Mouse (Mus musculus): ENCODE measurements around the gene Lyzl4.
"Not testable (repeated sequence)": the region's sequence is repeated elsewhere in the genome, so short reads cannot be mapped to it uniquely, and the experiment has no call there.

Gene Lyzl4

DNA sequence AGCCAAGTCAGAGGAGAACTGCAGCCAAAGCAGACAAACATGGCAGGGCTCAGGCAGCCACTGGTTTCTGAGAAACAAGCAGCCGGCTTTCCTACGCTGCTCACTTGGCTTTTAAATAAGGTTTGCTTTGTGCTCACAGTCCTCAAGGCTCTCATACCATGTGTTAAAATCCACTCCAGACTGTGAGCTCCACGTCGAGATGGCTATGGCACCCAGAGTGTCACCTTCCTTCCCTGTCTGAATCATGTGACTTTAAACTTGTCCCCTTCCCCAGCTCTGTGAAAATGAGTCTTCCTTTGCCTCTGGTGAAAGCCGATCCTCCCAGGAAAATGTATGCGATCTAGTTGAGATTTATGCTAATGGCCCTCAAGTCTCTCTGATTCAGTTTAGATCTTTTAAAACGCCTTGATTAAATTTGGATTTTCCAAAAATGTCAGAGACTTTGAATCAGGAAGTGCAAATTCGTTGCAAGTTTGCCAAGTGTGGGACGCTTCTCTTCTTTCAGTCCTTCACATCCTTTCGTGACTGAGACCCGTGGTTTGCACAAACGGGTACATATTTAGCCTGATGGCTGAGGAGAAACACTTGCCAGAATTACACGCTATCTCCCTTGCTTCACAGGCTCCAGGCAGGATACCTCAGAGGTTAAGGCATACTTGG, 41.6 kb downstream of the Lyzl4 start:
- no peak for DNase-seq (ENCODE audit: low read depth, low spot score)
- no peaks in the 10 kb centered on the region for H3K27me3 ChIP-seq (ENCODE audit: control insufficient read depth, insufficient read depth, low read length, poor library complexity, severe bottlenecking)
- no peaks in the 10 kb centered on the region for H3K36me3 ChIP-seq (ENCODE audit: control insufficient read depth, insufficient read depth, low read length, poor library complexity, severe bottlenecking)

DNA sequence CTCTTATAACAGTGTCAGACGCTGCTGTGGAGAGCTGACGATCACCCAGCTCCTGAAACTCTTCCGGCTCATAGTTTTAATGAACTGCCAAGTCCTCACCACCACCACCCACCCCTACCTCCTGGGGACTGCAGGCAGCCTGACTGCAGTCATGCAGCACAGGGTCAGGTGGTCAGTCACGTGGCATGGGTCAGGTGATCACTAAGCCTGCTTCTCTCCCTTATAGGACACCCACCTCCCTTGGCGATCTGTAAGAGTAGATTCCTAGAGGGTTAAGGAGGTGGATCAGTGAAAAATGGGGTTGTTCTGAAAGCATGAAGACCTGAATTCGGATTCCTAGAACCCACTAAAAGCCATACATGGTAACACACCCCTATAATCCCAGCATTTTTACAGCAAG, 42.3 kb downstream of the Lyzl4 start:
- DNase-seq (ENCODE audit: low read depth, low spot score) = no peak
- Histone ChIP-seq H3K36me3 (ENCODE audit: control insufficient read depth, insufficient read depth, low read length, poor library complexity, severe bottlenecking) (no peaks in the 10 kb centered on the region), H3K27me3 (ENCODE audit: control insufficient read depth, insufficient read depth, low read length, poor library complexity, severe bottlenecking) (no peaks in the 10 kb centered on the region)

DNA sequence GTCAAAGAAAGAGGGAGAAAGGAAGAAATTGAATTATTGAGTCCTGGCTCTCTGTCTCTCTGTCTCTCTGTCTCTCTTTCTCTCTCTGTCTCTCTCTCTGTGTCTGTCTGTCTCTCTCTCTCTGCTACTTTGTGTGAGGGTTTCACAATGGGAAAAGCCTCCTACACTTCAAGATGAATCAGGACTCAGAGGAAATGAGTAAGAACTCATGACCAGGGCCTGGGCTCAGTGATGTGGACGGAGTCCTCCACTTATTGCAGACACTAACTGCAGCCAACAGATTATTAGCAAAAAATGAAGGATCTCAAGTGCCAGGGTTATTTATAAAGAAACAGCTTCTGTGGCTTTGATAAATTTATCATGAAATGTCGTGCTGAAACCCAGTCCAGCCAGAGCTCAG, 43.8 kb downstream of the Lyzl4 start:
- Histone ChIP-seq H3K27me3 (ENCODE audit: control insufficient read depth, insufficient read depth, low read length, poor library complexity, severe bottlenecking) (no peaks in the 10 kb centered on the region), H3K36me3 (ENCODE audit: control insufficient read depth, insufficient read depth, low read length, poor library complexity, severe bottlenecking) (no peaks in the 10 kb centered on the region)
- no peak for DNase-seq (ENCODE audit: low read depth, low spot score)

DNA sequence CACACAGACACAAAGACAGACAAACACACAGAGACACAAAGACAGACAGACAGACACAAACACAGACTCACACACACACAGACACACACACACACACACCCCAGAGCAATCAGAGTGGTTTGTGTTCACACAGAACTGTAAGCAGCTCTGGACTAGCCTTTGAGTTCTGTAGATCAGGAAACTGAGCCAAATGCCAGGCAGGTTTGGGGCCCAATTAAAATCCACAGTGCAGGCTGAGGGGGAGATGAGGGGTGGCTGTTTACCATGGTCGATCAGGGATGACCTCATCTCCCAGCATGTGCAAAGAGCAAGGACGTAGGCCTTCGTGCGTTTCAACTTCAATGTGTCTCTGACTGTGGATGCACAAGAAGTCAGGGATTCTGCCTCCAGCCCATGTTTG, 47.1 kb downstream of the Lyzl4 start:
- DNase-seq (ENCODE audit: low read depth, low spot score) = no peak
- Histone ChIP-seq H3K27me3 (ENCODE audit: control insufficient read depth, insufficient read depth, low read length, poor library complexity, severe bottlenecking) (no peaks in the 10 kb centered on the region), H3K36me3 (ENCODE audit: control insufficient read depth, insufficient read depth, low read length, poor library complexity, severe bottlenecking) (no peaks in the 10 kb centered on the region)

DNA sequence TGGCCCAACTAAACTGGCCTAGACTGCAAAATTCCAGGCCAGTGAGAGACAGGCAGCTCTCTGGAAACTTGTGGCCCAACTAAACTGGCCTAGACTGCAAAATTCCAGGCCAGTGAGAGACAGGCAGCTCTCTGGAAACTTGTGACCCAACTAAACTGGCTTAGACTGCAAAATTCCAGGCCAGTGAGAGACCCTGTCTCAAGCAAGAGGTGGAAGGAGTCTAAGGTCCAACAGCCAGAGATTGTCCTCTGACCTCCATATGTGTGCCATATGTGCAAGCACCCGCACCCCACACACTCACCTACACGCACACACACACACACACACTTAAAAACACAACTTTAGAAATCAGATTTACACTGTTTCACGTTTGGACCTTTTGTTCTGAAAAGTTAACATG, 48.1 kb downstream of the Lyzl4 start:
- DNase-seq (ENCODE audit: low read depth, low spot score); H3K27me3 ChIP-seq (ENCODE audit: control insufficient read depth, insufficient read depth, low read length, poor library complexity, severe bottlenecking); H3K36me3 ChIP-seq (ENCODE audit: control insufficient read depth, insufficient read depth, low read length, poor library complexity, severe bottlenecking): not testable (repeated sequence)

DNA sequence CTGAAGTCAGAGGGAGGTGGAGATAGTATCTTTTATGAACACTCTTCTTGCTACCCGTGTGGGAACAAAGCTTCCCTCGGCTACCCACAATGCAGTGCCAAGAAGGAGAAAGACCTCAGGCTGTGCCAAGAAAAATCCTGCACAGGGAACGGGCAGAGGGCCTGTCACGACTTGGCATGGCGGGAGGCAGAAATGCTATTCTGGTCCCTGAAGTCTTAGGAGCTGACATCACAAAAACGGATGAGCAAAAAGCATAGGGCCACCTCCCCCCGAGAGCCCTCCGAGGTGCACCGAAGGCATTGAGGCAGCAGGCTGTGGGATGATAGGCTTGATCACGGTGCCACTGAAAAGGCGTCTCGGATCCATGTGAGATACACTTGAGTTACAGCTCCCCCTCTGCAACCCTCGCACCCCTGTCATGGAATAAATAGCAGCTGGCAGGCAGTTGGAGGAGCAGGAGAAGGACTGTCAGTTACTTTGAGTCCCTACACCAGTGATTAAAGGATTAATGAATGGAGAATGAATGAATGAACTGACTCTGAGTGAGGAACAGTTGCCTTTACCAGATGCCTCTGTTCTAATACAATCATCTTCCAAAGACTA, 48.8 kb downstream of the Lyzl4 start:
- H3K36me3 ChIP-seq (ENCODE audit: control insufficient read depth, insufficient read depth, low read length, poor library complexity, severe bottlenecking) = no peaks in the 10 kb centered on the region
- no peaks in the 10 kb centered on the region for H3K27me3 ChIP-seq (ENCODE audit: control insufficient read depth, insufficient read depth, low read length, poor library complexity, severe bottlenecking)
- DNase-seq (ENCODE audit: low read depth, low spot score) = no peak

DNA sequence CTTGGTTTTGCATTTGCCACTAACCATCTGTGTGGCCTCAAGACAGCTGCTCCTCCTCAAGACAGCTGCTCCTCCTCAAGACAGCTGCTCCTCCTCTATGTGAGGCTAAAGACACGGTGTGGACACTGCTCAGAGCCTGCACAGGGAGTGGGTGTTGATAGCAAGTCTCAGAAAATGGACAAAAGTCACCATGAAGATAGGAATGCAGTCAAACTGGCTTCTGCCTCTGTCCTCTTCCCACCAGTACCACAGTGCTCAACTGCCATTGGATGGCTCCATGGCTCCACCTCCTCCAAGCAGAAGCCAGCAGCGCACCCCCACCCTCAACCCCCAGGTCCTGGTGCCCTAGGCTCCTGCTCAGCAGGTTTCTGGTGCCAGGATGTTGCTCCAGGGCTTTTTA, 52.4 kb downstream of the Lyzl4 start:
- Histone ChIP-seq H3K27me3 (ENCODE audit: control insufficient read depth, insufficient read depth, low read length, poor library complexity, severe bottlenecking) (no peaks in the 10 kb centered on the region), H3K36me3 (ENCODE audit: control insufficient read depth, insufficient read depth, low read length, poor library complexity, severe bottlenecking) (no peaks in the 10 kb centered on the region)
- DNase-seq (ENCODE audit: low read depth, low spot score) = no peak

DNA sequence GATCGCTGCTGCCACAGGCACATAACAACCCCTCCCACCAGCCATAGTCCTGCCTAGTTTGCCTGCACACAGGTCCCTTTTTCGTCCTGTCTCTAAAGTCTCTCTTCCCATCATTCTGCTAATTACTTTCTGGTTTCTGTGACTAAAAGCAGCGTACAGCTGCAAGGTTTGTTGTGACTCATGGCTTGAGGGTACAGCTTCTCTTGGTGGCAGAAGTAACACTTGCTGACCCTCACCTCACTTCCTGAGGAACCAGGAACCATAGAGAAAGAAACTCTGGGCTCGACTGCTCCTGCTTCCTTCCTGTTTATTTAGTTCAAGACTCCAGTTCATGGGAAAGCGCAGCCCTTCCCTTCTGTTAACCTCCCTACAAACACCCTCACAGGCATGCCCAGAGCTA, 67.5 kb downstream of the Lyzl4 start:
- H3K36me3 ChIP-seq (ENCODE audit: control insufficient read depth, insufficient read depth, low read length, poor library complexity, severe bottlenecking) = no peaks in the 10 kb centered on the region
- no peak for DNase-seq (ENCODE audit: low read depth, low spot score)
- H3K27me3 ChIP-seq (ENCODE audit: control insufficient read depth, insufficient read depth, low read length, poor library complexity, severe bottlenecking) = no peaks in the 10 kb centered on the region

DNA sequence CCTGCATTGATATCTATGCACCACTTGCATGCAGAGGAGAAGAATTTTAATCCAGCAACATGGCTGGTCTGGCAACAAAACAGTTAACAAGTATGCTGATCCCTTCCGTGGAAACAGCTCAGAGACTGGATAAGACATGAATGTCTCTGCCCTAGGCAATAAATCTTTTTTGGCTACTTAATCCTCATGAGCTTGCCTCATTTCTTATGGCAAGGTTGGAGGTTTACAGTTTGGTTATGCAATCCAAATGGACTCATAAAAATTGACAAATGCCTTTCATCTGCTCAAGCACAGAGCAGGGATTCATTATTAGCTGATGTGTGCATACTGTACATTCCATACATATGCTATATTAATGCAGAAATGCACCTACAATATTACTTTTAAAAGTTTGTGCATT, 73.4 kb downstream of the Lyzl4 start:
- Histone ChIP-seq H3K36me3 (ENCODE audit: control insufficient read depth, insufficient read depth, low read length, poor library complexity, severe bottlenecking) (no peaks in the 10 kb centered on the region), H3K27me3 (ENCODE audit: control insufficient read depth, insufficient read depth, low read length, poor library complexity, severe bottlenecking) (no peaks in the 10 kb centered on the region)
- DNase-seq (ENCODE audit: low read depth, low spot score) = no peak

DNA sequence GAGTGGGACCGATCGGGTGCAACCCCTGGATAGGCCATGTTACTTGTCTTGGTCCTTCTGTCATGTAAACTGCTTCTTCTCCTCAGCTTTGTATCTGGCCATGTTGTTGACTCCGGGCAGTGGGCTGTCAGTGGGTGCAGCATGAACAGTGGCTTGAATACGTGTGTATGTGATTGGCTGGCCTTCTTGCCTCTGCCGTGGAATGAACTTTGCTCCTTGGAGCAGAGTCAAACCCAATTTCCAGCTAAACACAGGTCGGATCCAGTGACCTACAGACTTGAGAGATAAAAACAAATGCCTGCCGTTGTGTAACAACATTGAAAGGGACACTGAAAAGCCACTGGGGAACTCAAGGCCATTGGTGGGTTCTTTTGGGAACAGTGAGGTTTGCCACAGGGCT, 75.5 kb downstream of the Lyzl4 start:
- DNase-seq (ENCODE audit: low read depth, low spot score) = no peak
- Histone ChIP-seq H3K27me3 (ENCODE audit: control insufficient read depth, insufficient read depth, low read length, poor library complexity, severe bottlenecking) (no peaks in the 10 kb centered on the region), H3K36me3 (ENCODE audit: control insufficient read depth, insufficient read depth, low read length, poor library complexity, severe bottlenecking) (no peaks in the 10 kb centered on the region)

DNA sequence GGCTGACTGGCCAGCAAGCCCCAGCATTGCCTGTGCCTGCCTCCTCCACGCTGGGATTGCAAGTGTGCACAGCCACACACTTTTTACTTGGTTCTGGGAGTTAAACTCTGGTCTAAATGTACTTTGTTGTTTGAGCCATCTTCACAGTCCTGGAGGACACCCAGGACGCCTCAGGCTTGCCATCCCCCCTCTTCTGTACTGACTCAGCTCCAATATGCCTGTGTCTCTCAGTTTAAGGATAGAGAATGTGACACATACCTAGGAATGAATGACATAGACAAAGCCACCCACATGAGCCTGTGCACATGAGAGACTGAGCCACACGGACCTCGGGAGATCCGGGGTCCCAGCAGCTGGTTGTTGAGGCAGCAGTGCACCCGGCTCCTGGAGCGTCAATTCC, 78.6 kb downstream of the Lyzl4 start:
- H3K36me3 ChIP-seq (ENCODE audit: control insufficient read depth, insufficient read depth, low read length, poor library complexity, severe bottlenecking) = no peaks in the 10 kb centered on the region
- DNase-seq (ENCODE audit: low read depth, low spot score) = no peak
- H3K27me3 ChIP-seq (ENCODE audit: control insufficient read depth, insufficient read depth, low read length, poor library complexity, severe bottlenecking) = no peaks in the 10 kb centered on the region

DNA sequence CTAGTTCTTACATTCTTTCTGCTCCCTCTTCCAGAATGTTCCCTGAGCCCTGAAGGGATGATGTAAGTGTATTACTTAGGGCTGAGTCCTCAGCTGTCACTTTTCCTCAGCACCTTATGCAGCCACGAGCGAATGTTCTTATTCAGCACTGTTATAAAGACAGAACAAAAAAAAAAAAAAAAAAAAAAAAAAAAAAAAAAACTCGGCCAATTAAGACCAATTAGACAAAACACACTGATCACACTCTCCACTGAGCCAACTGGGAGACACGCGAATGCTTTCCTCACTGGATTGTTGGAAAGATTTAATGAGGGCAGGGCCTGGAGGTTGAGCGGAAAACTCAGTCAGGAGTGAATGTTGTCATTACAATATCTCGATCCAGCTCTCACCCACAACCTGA, 81.4 kb downstream of the Lyzl4 start:
- DNase-seq (ENCODE audit: low read depth, low spot score) = no peak
- no peaks in the 10 kb centered on the region for H3K36me3 ChIP-seq (ENCODE audit: control insufficient read depth, insufficient read depth, low read length, poor library complexity, severe bottlenecking)
- H3K27me3 ChIP-seq (ENCODE audit: control insufficient read depth, insufficient read depth, low read length, poor library complexity, severe bottlenecking) = no peaks in the 10 kb centered on the region

DNA sequence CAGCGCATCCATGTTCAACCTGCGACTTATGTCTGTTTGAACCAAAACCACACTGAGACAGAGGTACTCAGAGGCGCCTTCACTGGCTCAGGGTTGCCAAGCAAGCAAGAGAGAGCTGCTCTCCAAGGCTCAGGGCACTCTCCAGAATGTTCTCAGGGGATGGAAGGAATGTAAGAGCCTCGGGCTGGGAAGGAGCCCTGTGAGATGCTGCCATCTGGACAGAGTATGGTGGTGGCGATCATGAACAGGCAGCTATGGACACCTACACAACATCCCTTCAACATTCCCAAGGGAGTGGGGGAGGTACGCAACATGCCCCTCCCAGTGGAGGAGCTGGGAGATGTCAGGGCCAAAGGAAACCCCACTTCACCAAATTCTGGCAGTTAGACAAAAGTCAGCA, 83.7 kb downstream of the Lyzl4 start:
- no peak for DNase-seq (ENCODE audit: low read depth, low spot score)
- H3K27me3 ChIP-seq (ENCODE audit: control insufficient read depth, insufficient read depth, low read length, poor library complexity, severe bottlenecking) = no peaks in the 10 kb centered on the region
- H3K36me3 ChIP-seq (ENCODE audit: control insufficient read depth, insufficient read depth, low read length, poor library complexity, severe bottlenecking) = no peaks in the 10 kb centered on the region

DNA sequence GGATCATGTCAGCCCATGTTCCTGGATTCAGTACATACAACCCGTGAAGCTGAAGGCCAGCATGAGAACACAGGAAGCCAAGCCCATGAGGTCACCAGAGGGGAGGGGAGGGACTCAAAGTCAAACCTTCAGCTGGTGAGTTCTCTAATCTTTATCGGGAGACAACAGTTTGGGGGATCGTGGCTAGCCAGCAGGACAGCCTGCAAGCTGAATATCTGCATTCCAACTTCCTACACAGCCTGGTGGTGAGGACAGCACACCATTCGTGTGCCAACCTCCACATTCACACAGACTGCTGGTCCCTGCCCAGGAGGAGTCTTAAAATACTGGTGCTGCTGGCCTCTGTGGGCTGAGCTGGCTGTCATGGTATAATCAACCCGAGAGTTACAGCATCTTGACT, 85.0 kb downstream of the Lyzl4 start:
- no peak for DNase-seq (ENCODE audit: low read depth, low spot score)
- H3K27me3 ChIP-seq (ENCODE audit: control insufficient read depth, insufficient read depth, low read length, poor library complexity, severe bottlenecking) = no peaks in the 10 kb centered on the region
- H3K36me3 ChIP-seq (ENCODE audit: control insufficient read depth, insufficient read depth, low read length, poor library complexity, severe bottlenecking) = no peaks in the 10 kb centered on the region

DNA sequence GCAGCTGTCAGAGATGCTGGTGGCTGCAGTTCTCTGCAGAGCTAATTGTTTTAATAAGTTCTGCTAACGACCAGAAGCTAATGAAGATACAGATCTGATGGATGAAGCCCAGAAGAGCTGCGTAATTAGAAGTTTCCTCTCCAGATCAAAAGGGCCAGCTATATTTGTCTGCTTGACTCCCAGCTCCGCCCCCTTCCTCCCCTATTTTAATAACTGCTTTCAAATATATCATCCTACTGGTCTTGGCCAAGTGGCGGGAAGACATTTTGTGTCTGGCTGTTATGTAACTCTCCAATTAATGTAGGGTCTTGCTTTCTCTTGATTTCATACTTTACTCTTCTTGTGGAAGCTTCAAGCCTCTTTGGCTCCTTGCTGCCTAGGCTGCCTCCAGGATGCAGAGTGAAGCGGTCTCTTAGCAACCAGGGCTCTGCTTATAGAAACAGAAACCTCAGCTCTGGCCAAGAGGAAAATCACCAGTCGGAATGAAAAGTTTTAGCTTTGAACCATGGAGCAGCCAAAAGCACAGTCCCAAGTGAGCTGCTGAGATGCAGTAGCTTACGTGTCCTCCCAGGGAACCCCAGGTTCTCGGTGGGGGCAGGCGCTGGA, 86.4 kb downstream of the Lyzl4 start:
- Histone ChIP-seq H3K27me3 (ENCODE audit: control insufficient read depth, insufficient read depth, low read length, poor library complexity, severe bottlenecking) (no peaks in the 10 kb centered on the region), H3K36me3 (ENCODE audit: control insufficient read depth, insufficient read depth, low read length, poor library complexity, severe bottlenecking) (no peaks in the 10 kb centered on the region)
- DNase-seq (ENCODE audit: low read depth, low spot score) = no peak

DNA sequence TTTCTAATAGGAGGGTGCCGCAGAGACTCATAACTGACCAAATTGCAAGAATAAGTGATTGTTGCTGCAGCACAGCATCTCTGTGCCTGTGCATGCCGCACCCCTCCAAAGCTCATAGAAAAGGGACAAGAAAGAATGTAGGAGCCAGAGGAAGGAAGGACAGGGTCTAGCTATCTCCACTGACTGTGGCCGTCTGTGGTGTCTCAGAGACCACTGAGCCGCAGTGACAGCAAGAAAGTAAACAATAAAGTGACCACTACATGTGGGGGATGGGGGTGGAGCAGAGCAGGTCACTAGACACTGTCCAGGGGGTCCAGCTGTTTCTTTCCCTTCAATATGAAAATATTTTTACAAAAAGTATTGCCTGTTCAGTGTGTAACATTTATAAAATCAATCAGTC, 88.3 kb downstream of the Lyzl4 start:
- no peaks in the 10 kb centered on the region for H3K36me3 ChIP-seq (ENCODE audit: control insufficient read depth, insufficient read depth, low read length, poor library complexity, severe bottlenecking)
- no peak for DNase-seq (ENCODE audit: low read depth, low spot score)
- H3K27me3 ChIP-seq (ENCODE audit: control insufficient read depth, insufficient read depth, low read length, poor library complexity, severe bottlenecking) = no peaks in the 10 kb centered on the region

Data from splenic B cell, adult 2 months (primary cell).